Mouse (Mus musculus): ENCODE measurements around the gene Galr3.

Gene Galr3

GRCm38 (mm10) chr15:79052366-79052765 is 10.7 kb downstream of the Galr3 start:
- DNase-seq (ENCODE audit: low spot score in 2 of 2): no peak

GRCm38 (mm10) chr15:79056601-79057000 is 14.9 kb downstream of the Galr3 start:
- no peak for DNase-seq (ENCODE audit: low spot score in 2 of 2)

- no peak for DNase-seq (ENCODE audit: low spot score in 2 of 2)
Measured at GRCm38 (mm10) chr15:79057850-79058249, 16.2 kb downstream of the Galr3 start.

GRCm38 (mm10) chr15:79060887-79061565 is 19.3 kb downstream of the Galr3 start:
- DNase-seq (ENCODE audit: low spot score in 2 of 2): no peak

- DNase-seq (ENCODE audit: low spot score in 2 of 2): peak; percentile 98 to 99
Measured at GRCm38 (mm10) chr15:79062376-79063159, 20.9 kb downstream of the Galr3 start, which contains the start of gene Ankrd54. Gene Ankrd54, minus strand, starts transcription at chr15:79062893.

- DNase-seq (ENCODE audit: low spot score in 2 of 2): no peak
Measured at GRCm38 (mm10) chr15:79063160-79063740, 21.6 kb downstream of the Galr3 start.

GRCm38 (mm10) chr15:79065086-79065770 is 23.5 kb downstream of the Galr3 start:
- no peak for DNase-seq (ENCODE audit: low spot score in 2 of 2)

GRCm38 (mm10) chr15:79066276-79066675 is 24.6 kb downstream of the Galr3 start:
- no peak for DNase-seq (ENCODE audit: low spot score in 2 of 2)

- no peak for DNase-seq (ENCODE audit: low spot score in 2 of 2)
Measured at GRCm38 (mm10) chr15:79067631-79068030, 25.9 kb downstream of the Galr3 start.

GRCm38 (mm10) chr15:79068416-79068815 is 26.7 kb downstream of the Galr3 start:
- DNase-seq (ENCODE audit: low spot score in 2 of 2): no peak

GRCm38 (mm10) chr15:79071117-79072039 is 29.7 kb downstream of the Galr3 start:
- no peak for DNase-seq (ENCODE audit: low spot score in 2 of 2)

GRCm38 (mm10) chr15:79073752-79074151 is 32.1 kb downstream of the Galr3 start:
- no peak for DNase-seq (ENCODE audit: low spot score in 2 of 2)

- DNase-seq (ENCODE audit: low spot score in 2 of 2): no peak
Measured at GRCm38 (mm10) chr15:79074446-79074845, 32.8 kb downstream of the Galr3 start.

GRCm38 (mm10) chr15:79074913-79075532 is 33.3 kb downstream of the Galr3 start, which contains the start of gene Eif3l:
Gene Eif3l, plus strand, starts transcription at chr15:79075179.
- DNase-seq (ENCODE audit: low spot score in 2 of 2): peak; percentile 73 to 79

- DNase-seq (ENCODE audit: low spot score in 2 of 2): no peak
Measured at GRCm38 (mm10) chr15:79075658-79076365, 34.1 kb downstream of the Galr3 start.

GRCm38 (mm10) chr15:79079567-79079966 is 37.9 kb downstream of the Galr3 start:
- DNase-seq (ENCODE audit: low spot score in 2 of 2): no peak

- DNase-seq (ENCODE audit: low spot score in 2 of 2): no peak
Measured at GRCm38 (mm10) chr15:79092284-79092683, 50.6 kb downstream of the Galr3 start.

Measured in frontal cortex, postnatal 14 days (tissue).